In genomic region chr12:109412675-109413074, GRCm38 (mm10) we compare ENCODE assay signal across 15 mouse cellular contexts. TPM values are rescaled to one million over a fixed set of nuclear protein-coding genes. Genes with fewer than 3 reads are reported as not detected.
DNase-seq lines count a peak whose midpoint lies in the region; ATAC-seq and TF ChIP-seq lines count a peak whose summit lies in the region.
"Had no signal": no experiment of that assay in that cellular context is flagged by ENCODE, and none has a peak within 500 bp of the region (broad histone marks: within the 10 kb centered on the region; RNA-seq: fewer than 3 reads in every experiment).

No protein-coding gene starts in this region.

- peak overlapping the region; percentile 76 for H3K27ac ChIP-seq in forebrain, embryonic 10.5 days
- H3K27ac ChIP-seq in forebrain, postnatal 0 days (ENCODE audit: low read depth, low read length): no peak overlapping the region
- H3K27ac ChIP-seq in liver, embryonic 11.5 days (ENCODE audit: low read depth, low read length): no peak overlapping the region
- H3K27ac ChIP-seq: hindbrain, postnatal 0 days had no signal

- no peak for ATAC-seq in forebrain, postnatal 0 days
- no peak for ATAC-seq in liver, embryonic 11.5 days (replicated peaks; ENCODE audit: low FRiP score)
- ATAC-seq: hindbrain, postnatal 0 days had no signal

- no peak overlapping the region for H3K4me2 ChIP-seq in forebrain, postnatal 0 days (ENCODE audit: low read depth)
- H3K4me2 ChIP-seq in liver, embryonic 11.5 days: no peak overlapping the region
- H3K4me2 ChIP-seq: forebrain, embryonic 13.5 days had no signal

- H3K27me3 ChIP-seq in forebrain, embryonic 10.5 days (ENCODE audit: poor library complexity, severe bottlenecking): peaks cover 19% of the 10 kb centered on the region; the same call in 1 of the 2 replicates
- H3K27me3 ChIP-seq in forebrain, postnatal 0 days (ENCODE audit: insufficient read depth, low read length): no peaks in the 10 kb centered on the region
- no peaks in the 10 kb centered on the region; the same call in 1 of the 2 replicates for H3K27me3 ChIP-seq in liver, embryonic 11.5 days (replicated peaks; ENCODE audit: control insufficient read depth, insufficient read depth, low read length)
- H3K27me3 ChIP-seq: forebrain, embryonic 13.5 days had no signal

- H3K9ac ChIP-seq in forebrain, postnatal 0 days: no peak overlapping the region
- no peak overlapping the region for H3K9ac ChIP-seq in liver, embryonic 11.5 days (ENCODE audit: low read depth, low read length)
- H3K9ac ChIP-seq: forebrain, embryonic 13.5 days had no signal

- intact Hi-C loops in left cerebral cortex, postnatal 14 days (cut with DNase I): no loop called here

- WGBS in forebrain, embryonic 10.5 days: 50% methylated on average over 5 of the region's 5 CpGs
- WGBS in forebrain, postnatal 0 days: 71% methylated on average over 5 of the region's 5 CpGs
- WGBS in liver, embryonic 11.5 days: 43% methylated on average over 5 of the region's 5 CpGs

- no peaks in the 10 kb centered on the region for H3K9me3 ChIP-seq in forebrain, embryonic 10.5 days
- no peaks in the 10 kb centered on the region for H3K9me3 ChIP-seq in forebrain, postnatal 0 days (ENCODE audit: low read length)
- H3K9me3 ChIP-seq in liver, embryonic 11.5 days (ENCODE audit: control insufficient read depth, low read length): no peaks in the 10 kb centered on the region
- H3K9me3 ChIP-seq: forebrain, embryonic 13.5 days; megakaryocyte, embryonic 14.5 days had no signal

- TF ChIP-seq CTCF in forebrain, postnatal 0 days (IDR thresholded peaks at IDR 0.05; ENCODE audit: low read depth): no peak

- no peaks in the 10 kb centered on the region for H3K36me3 ChIP-seq in forebrain, embryonic 10.5 days (replicated peaks)
- no peaks in the 10 kb centered on the region for H3K36me3 ChIP-seq in forebrain, postnatal 0 days (ENCODE audit: insufficient read depth)
- H3K36me3 ChIP-seq in liver, embryonic 11.5 days (ENCODE audit: control insufficient read depth, insufficient read depth, low read length): no peaks in the 10 kb centered on the region

- H3K4me1 ChIP-seq in forebrain, embryonic 10.5 days: peaks cover 62% of the 10 kb centered on the region
- peaks cover 12% of the 10 kb centered on the region; the same call in 1 of the 2 replicates for H3K4me1 ChIP-seq in forebrain, postnatal 0 days (ENCODE audit: insufficient read depth)
- peaks cover 15% of the 10 kb centered on the region for H3K4me1 ChIP-seq in liver, embryonic 11.5 days (replicated peaks; ENCODE audit: control insufficient read depth, insufficient read depth, low read length)

- peak; percentile 46 for DNase-seq in forebrain, embryonic 10.5 days (ENCODE audit: extremely low spot score, low spot score)
- DNase-seq in forebrain, postnatal 0 days: no peak
- DNase-seq in liver: peak; percentile 46
- DNase-seq in liver, embryonic 11.5 days (ENCODE audit: low spot score): no peak
- peak; percentile 63 for DNase-seq in gastrocnemius, postnatal 25 days
- peak; percentile 60 for DNase-seq in retina, postnatal 1 day
- no peak for DNase-seq in left cerebral cortex, postnatal 14 days (ENCODE audit: low spot score in 2 of 2)
- DNase-seq in urinary bladder, adult 18-20 months (ENCODE audit: low spot score in 2 of 2): no peak
- DNase-seq: adrenal gland, adult 8-10 months; cerebellum, adult 18-20 months; layer of hippocampus, postnatal 36 days had no signal

- no peak overlapping the region for H3K4me3 ChIP-seq in forebrain, embryonic 10.5 days
- H3K4me3 ChIP-seq in forebrain, postnatal 0 days (ENCODE audit: low read depth, low read length): no peak overlapping the region
- H3K4me3 ChIP-seq in liver, embryonic 11.5 days (ENCODE audit: low read depth, low read length): no peak overlapping the region
- H3K4me3 ChIP-seq: forebrain, embryonic 13.5 days; megakaryocyte, embryonic 14.5 days had no signal

RNA-seq across cellular contexts. Expression of gene Dlk1, which starts 39.9 kb away (rescaled TPM):
- 200 and 274 TPM in 2 replicates for polyA plus RNA-seq in forebrain, embryonic 10.5 days (2016; fragmentation: Nextera tagmentation; extraction: Ambion mirVana)
- total RNA-seq in forebrain, postnatal 0 days (2014; rRNA removed): 16.5 and 35.8 TPM in 2 replicates
- polyA plus RNA-seq in forebrain, postnatal 0 days (2015; fragmentation: Nextera tagmentation; extraction: Ambion mirVana): 12.6 and 18.8 TPM in 2 replicates
- 744 and 770 TPM in 2 replicates for polyA plus RNA-seq in liver, embryonic 11.5 days (2014; fragmentation: Nextera tagmentation; extraction: Ambion mirVana)
- total RNA-seq in gastrocnemius, postnatal 25 days (2021): 10 to 100 TPM in 1 of 2 experiments, 1 to 10 TPM in 1; 9.4 to 12.8 TPM
- total RNA-seq in left cerebral cortex, postnatal 14 days (2021): 1 to 10 TPM; 1.2 to 5.0 TPM
- total RNA-seq: neutrophil, adult 5-6 weeks had no signal

Comparison
In these comparisons a context has a peak if more than half of its experiments do, and no peak if none do; other contexts are left out.
1. DNase-seq: peak in forebrain, embryonic 10.5 days (single experiment), liver (single experiment), gastrocnemius, postnatal 25 days (single experiment) and retina, postnatal 1 day (single experiment); none in forebrain, postnatal 0 days (single experiment), liver, embryonic 11.5 days (single experiment), left cerebral cortex, postnatal 14 days (0 of 2) and urinary bladder, adult 18-20 months (0 of 2).